Mouse (Mus musculus): ENCODE results near the gene Hoxa10. TPM values are rescaled to one million over a fixed set of nuclear protein-coding genes. Genes with fewer than 3 reads are reported as not detected.

Hoxa10 gene
- total RNA-seq (2015) (0.12 and 0.24 TPM in 2 replicates), total RNA-seq (2017) (0.30 TPM in 1 of 2 replicates, not detected in the other)

DNA sequence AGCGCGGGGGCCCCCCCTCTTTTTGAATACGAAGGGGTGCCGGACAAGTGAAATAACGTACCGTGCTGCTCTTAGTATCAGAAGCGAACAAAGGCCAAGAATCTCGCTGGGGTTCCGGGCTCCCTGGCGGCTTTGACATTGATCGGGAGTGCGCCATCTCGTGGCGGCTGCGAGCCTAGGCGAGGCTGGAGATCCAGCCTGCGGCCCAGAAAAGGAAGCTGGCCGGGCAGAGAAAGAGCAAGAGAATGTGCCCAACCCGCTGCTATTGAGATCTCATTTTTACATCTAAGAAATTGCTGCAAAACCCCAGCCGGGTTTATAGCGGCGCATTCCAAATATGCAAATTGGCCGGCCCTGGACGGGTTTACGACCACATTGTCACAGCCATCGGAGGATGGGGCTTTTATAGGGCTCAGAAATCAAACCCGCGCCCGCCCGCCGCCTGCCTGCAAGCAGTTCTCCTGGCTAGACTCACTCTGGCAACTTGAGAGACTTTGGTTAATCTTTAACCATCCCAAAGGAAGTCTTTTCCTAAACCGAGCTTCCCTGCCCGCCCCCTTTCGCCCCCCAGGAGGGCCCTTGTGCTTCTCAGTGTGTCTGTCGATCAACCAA lies at the start of gene Hoxa10:
Gene Hoxa10 (minus strand): TSS at position 466 of the 612 bp plus-strand sequence.
- ATAC-seq (replicated peaks; ENCODE audit: poor library complexity) = peak; percentile 90

DNA sequence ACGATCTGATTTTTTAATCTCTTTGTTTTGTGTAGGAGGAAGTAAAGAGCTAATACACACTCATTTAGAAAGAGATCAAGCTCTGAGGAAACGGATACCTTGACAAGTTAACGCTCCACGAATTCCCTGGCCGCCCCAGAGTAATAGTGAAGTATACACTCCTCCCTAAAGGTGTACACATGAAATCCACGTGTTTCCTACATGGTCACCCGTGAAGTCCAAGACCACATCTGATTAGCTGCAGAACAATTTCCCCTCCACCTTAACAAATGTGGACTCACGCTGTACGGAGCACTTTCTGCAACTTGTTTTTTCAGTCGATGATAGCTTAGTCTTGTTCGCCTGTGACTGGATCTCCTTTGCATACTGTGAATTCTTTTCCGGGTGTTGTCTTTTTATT lies 49.5 kb upstream of the Hoxa10 start:
- ATAC-seq (replicated peaks; ENCODE audit: poor library complexity) = no peak

DNA sequence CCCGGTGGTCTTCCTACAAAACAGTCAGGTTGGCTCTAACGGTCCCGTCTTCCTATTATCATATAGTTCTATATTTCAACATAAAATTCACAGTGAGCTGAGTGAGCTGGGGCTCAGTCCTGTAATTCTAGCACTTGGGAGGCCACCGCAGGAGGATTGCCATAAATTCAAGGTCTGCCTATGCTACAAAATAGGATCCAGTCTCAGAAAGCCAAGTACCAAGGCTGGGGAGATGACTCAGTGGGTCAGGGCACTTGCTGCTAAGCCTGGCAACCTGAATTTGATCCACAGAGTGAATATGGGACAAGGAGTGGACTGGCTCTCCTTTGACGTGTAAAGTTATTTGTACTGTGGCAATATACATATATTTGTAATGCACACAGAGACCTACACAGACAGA lies 43.2 kb upstream of the Hoxa10 start:
- ATAC-seq (replicated peaks; ENCODE audit: poor library complexity) = no peak

DNA sequence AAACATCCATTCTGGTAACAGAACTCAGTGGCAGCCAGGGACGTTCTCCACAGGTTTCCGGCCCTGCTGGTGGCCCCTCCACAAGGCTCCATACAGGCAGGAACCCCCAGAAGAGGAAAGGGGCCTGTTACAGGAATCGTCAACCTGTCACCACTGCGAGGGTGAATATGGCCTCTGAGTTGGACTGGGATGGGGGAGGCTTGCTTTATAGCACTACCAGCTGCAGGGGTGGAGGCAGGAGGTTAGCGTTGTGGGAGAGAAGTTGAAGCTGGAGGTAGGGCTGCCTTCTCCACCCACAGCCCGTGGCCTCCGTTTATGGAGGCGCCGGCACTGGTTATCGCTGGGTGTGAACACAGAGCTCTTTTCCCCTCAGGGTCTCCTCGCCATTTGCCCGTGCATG lies 40.4 kb upstream of the Hoxa10 start:
- ATAC-seq (replicated peaks; ENCODE audit: poor library complexity) = no peak

DNA sequence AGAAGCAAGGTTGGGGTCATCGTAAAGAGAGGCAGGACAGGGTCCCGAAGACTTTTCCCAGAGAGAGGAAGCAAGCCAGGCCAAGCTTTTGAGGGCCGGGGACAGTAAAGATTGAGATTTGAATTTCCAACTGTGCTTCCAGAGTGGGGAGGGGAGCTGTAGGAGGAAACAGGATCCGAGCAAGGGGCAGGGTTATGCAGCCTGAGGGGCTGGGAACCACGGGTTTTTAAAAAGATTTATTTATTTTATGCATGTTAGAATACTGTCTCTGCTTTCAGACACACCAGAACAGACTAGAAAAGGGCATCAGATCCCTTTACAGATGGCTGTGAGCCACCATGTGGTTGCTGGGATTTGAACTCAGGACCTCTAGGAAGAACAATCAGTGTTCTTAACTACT lies 36.3 kb upstream of the Hoxa10 start:
- ATAC-seq (replicated peaks; ENCODE audit: poor library complexity) = no peak

DNA sequence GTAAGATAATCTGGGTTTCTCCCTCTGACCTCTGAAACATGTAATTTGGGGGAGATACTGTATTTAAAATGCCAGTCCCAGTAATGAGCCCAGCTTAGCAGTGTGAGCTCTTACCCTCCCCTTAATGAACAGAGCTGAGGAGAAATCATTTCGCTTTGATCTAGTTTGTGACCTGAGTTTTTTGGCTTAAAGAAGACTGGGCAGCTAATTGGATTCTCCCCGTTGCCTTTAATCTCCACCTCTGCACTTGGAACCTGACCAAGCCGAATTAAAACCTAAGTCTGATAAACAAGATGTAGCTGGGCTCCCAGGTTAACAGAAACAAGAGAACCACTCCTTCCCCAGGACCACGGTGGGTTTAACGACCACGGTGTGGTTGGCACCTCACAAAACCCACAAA lies 35.7 kb upstream of the Hoxa10 start:
- no peak for ATAC-seq (replicated peaks; ENCODE audit: poor library complexity)

DNA sequence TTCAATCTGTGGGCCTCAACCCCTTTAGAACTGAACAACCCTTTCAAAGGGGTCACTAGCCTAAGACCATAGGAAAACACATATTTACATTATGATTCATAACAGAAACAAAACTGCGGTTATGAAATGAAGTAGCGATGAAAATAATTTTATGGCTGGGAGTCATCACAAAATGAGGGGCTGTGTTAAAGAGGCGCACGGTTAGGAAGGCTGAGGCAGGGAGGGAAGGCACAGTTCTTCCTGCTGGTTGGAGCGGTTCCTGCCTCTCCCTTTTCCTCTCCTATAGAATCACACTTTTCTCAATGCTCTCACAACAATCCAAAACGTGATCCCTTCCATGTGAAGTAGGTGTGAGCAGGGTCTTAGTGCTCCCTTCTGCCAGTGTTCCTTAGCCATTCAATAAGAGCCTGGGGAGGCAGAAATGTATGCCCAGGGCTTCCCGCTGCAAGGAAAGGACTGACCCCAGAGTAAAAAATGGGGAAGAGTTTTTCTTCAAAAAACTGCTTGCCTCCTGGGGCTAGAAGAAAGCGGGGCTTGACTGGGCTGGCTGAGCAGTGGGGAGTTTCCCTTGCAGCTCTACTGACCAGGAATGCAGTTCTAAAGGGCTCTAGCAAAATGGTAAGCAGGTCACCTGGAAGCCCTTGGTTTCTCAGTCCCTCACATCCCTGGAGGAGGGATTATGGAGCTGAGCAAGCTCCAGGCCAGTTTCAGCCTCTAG lies 35.1 kb upstream of the Hoxa10 start:
- ATAC-seq (replicated peaks; ENCODE audit: poor library complexity) = no peak

DNA sequence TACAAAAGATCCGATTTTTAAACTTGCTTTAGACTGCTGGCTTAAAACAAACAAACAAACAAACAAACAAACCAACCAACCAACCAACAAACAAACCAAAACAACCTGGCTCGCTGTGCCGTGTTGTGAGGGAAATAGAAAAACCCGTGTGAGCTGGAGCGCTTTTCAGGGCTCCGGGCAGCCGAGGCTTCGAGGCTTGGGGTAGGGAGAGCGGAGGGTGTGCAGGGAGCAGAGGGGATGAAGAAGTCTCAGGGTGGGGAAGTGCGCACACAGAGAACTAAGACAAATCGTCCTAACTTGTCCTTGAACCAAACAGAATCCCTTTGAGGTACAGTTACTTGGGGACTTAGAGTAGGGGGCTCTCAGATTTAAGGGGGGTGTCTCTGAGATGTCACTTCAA lies 33.9 kb upstream of the Hoxa10 start:
- no peak for ATAC-seq (replicated peaks; ENCODE audit: poor library complexity)

DNA sequence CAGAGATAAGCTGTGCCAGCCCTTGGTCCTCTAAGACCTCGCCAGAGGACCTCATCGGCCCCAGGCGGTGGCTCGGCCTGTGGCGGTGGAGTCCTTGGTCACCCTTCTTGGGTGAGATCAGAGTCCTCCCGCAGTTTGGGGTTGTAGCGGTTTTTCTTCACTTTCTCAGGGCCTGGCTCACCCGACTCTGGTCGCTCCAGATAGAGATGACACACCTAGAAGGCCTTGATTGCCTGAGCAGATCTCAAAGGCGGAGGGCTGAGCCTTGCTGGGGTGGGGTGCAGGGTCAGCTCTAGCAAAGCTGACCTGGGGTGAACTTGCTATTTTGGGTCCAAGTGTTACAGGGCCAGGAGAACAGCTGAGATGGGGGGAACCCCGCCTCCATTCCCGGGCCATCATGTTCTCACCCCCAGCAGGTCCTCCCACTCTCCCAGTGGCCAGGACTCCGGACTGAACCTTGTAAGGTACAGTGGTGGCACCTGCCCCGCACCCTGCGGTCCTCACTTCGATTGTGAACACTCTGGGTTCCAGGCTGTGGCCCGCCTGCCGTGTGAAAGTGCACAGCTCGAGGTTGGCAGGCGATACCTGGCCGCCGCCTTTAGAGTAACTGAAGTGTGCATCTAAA lies 33.1 kb upstream of the Hoxa10 start:
- ATAC-seq (replicated peaks; ENCODE audit: poor library complexity) = peak; percentile 23; the same call in 1 of the 2 replicates

DNA sequence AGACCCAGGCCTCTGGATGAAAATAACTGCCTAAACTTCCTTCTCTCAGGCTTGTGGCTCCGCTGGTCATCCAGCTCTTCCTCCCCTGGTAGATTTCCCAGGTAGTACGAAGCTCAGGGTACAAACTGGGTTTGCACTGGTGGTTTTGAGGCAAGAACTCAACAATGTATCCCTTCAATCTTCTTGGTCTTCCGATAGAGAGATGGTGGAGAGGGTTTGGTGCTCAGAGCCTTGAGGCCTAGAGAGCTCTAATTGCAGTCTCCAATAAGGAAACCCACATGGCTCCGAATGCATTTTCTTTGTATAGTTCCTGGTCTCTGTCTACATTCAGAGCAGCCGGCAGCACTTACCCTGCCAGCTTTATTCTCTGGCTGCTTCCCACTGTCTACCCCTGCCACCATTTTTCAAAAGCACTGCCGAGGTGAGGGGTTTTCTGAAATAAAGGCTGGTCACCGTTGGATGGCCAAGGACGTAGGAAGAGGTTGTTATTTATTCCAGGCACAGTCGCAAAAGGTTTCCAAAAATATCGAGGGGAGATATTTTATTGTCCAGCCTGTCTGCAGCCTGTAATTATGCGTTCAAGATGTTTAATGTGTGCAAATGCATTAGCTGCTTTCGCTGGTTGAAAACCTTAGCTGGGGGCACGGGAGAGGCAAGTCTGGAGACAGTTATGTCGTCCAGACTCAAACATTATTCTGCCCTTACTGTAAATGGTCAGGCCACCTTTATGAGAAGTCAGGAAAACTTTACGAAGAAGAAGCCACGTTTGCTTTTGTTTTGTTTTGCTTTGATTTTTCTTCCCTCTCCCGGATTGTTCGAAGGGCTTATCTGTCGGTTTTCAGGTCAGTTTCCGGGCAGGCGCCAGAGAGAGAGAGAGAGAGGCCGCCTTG lies 32.4 kb upstream of the Hoxa10 start:
- no peak for ATAC-seq (replicated peaks; ENCODE audit: poor library complexity)

DNA sequence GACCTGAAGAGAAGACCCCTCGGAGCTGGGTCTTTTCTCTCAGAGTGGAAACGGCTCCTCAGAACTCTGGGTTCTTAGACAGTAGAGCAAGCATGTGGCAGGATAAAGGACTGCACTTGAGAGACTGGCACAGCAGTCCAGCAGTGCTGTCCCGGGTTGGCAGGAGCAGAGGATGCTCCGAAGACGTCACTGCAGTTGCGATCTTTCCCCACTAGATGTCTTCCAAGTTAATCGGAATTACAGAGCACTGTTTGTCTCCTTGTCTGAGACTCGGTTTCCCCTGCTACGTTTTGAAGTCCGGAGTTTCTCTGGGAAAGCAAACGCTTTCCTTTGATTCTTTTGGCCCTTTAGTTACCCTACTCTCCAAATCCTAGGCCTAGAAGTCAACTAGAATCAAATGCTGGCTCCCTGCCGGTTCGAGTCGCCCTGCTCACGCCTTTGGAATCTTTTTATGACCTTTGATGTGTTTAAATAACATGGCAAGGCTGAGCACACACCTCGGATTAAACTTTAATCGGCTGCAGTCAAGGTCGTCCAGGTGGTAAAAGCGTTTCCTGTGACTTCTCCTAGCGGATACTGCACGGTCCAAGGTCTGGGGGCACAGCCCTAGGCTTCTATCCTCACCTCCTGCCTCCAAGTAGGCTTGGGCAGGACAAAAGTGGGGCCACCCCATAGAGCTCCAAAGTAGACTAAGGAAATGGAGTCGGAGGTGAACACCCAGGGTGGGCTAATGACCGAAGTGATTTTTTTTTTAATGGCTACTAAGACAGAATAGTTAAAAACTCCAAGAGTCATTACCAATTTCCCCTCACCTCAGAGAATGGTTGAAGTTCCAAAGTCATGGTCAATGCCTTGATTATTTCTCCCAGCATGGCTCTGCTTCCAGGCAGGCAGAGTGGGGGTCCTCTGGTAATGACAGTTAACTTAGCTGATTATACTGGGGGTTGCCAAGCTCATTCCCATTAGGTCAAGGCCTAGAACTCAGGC lies 30.1 kb upstream of the Hoxa10 start:
- peak; percentile 84 for ATAC-seq (replicated peaks; ENCODE audit: poor library complexity)

DNA sequence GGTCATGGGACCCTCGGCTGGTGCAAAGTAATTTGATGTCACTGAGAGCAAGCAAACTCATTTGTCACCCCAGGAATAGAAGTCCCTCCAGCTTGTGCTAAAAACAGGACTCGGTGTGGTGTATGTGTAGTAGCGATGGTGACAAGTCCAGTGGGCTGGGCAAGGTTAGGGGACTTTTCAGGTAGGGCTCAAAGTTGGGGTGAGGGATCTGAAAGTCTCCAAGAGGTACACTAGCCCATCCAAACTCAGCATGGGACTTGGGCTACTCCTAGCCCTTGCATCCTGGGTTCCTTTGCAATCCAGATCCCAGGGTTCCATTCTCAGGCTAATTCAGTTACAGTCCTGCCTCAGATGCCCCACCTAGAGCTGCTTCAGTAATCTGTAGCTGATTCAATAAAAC lies 28.1 kb upstream of the Hoxa10 start:
- ATAC-seq (replicated peaks; ENCODE audit: poor library complexity) = no peak

DNA sequence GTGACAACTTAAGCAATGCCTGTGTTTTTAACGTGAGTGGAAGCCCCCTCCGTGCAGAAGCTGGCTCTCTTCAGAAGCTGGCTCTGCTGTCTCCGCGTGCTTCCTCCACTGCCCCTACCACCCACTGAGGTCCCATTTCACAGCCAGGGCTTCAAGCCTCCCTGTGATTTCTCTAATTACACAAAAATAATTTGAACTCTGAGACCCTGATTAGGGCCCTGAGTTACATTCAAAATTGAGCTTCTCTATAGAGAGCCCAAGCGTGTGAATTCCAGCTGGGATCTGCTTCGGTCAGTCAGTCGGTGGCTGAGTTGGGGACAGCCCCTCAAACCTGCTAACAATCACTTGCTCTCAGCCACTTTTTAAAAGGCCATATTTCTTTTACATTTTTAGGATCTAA lies 27.7 kb upstream of the Hoxa10 start:
- no peak for ATAC-seq (replicated peaks; ENCODE audit: poor library complexity)

DNA sequence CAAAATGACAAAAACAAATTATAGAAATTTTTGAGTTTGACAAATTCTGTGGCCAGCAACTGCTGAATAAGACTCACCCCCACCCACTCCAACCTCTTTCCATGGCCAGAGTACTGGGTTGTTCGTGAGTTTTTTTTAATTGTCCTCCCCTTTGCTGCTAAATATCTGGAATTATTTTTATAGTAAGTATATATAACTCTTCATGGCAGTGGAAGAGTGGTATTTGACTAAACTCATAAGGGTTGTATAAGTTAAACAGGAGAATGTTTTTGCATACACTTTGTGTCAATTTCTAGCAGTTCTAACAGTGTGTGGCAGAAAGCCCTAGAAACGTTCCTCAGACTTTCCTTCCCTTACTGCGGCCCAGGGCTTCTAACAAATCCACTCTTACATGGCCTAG lies 27.0 kb upstream of the Hoxa10 start:
- no peak for ATAC-seq (replicated peaks; ENCODE audit: poor library complexity)

DNA sequence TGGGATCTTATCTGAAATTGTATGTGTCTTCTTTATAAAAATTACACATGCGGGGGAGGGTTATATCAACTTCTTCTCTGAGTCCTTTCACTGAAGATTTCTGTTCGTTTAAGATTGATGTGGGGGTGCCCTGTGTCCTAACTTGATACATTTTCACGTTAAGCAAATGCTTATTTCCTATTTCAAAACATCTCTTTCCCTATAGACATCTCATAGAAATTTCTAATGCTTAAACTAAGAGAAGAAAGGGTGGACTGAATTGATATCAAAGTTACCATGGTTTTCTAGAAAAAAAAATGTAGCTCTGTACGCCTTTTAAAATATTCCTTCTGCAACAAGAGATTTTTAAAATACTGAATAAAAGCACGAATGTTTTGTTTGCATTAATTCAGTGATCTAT lies 26.6 kb upstream of the Hoxa10 start:
- no peak for ATAC-seq (replicated peaks; ENCODE audit: poor library complexity)

DNA sequence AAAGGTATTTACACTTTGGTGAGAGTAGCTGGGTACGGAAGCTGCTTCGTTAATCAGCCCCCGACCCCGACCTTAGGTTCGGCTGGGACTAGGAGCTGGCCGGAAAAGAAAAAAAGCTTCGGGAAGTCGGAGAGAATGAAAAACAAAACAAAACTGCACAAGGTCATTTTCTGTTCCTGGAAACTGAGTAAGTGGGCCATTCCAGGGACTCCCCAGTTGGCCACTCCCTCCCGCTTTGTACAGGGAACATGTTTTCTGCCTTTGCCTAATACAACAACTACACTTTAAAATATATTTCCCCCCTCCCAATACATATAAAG lies 26.0 kb upstream of the Hoxa10 start:
- ATAC-seq (replicated peaks; ENCODE audit: poor library complexity) = no peak

DNA sequence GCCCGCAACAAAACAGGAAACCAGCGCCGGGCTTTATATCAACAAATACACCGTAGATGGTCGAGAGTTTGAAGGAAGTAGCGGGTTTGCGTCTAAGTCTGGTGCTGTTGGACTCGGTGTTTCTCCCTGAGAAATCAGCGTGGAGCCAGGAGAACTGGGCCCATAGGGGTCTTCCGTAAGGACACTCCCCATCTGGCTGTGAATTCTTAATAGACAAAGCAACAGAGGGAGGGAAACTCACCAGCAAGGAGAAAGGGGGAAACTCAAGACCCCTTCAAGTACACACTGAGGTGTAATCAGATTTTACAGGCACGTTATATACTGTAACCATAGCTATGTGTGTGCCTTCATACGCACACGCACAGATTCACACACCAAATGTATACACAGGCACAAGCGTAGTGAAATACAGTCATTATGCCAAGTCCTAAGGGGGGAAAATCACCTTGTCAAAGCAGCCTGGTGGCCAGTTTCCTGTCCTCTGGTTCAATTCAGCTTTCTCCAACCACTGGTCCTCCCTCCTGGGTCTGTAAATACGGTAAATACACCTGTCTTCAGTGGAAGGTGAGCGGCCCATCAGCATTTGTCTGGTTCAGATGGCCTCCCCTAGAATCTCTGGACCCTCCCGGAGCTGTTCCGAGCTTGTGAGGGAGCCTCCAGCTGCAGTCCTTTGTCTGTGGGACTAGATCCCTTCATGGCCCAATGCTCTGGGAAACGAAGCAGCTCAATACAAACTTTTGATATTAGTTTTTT lies 25.4 kb upstream of the Hoxa10 start:
- ATAC-seq (replicated peaks; ENCODE audit: poor library complexity) = no peak

DNA sequence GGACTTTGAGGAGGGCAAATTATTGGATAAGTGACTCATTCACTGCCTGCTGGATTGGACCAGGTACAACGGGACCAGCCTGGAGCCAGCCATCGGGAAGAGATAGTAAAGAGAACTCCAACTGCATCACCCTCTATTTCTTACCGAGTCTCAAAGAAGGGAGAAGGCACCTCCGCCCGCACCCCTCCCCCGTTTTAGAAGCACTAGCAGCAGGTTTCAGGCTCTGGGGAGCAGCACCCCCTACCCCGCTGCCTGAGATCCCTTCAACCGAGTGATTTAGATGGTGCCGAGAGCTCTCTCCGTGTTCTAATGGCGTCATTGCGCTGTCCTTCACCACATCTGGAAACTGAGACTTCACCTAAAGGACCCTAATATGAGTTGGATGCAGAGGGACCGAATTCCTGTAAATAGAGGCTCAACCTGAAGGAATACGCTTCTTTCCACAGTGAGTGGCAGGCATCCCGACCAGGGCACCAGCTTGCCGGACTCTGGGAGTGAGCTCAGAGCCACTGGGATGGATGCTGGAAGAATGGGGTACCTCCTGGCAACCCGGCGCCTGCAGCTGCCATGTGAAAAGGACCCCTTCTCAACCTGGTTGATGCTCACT lies 24.8 kb upstream of the Hoxa10 start:
- no peak for ATAC-seq (replicated peaks; ENCODE audit: poor library complexity)

DNA sequence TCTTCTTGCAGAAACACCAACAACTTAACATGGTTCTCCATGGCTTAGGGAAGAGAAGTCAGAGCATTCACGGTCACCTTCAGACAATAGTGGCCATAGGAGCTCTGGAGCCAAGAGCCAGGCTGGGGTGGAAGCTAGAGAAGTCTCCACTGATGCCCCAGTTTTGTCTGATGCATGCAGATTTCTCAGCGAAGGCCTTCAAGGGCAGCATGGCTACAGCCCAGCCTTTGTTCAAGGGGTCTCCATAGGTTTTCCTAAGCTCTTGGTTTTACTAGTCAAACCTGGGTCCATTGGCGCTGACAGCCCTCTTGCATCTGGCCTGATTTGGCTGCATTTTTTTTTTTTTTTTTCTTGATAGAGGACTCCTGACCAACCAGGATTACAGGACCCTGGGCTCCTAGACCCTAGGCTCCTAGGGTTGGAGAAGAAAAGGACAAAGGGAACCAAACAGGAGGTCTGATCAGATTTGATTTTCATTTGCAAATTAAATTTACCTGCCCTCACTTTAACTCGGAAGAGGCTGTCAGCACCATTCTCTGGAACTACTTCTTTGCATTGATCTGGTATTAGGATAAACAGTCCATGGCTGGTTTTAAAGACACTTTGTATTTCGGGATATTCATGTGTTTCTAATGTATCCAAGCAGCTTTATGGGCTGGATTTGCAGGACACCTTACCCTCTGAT lies 23.6 kb upstream of the Hoxa10 start:
- no peak for ATAC-seq (replicated peaks; ENCODE audit: poor library complexity)
